Mouse (Mus musculus): ENCODE measurements around the gene Treh. TPM values are rescaled to one million over a fixed set of nuclear protein-coding genes. Genes with fewer than 3 reads are reported as not detected.
"Not testable (repeated sequence)": the region's sequence is repeated elsewhere in the genome, so short reads cannot be mapped to it uniquely, and the experiment has no call there.

The Treh gene
- total RNA-seq (2014; rRNA removed), result not detected in 2 replicates
- polyA plus RNA-seq (2015; fragmentation: Nextera tagmentation; extraction: Ambion mirVana), result not detected in 2 replicates

DNA sequence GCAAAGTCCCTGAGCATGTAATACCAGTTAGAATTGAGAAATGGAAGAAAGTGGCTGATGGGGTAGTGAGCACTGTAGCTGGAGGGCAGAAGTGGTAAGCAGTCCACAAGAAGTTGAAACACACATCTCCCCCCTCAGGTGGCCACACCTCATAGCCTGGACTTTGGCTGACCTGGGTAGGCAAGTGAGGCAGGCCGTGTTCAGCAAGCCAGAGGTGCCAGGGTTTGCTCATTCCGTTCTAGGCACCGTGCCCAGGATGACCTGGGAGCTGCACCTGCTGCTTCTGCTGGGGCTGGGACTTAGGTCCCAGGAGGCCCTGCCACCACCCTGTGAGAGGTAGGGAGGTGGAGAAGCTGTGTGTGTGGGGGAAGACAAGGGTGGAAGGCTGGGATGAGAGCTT lies at the start of gene Treh:
TSS of gene Treh (plus strand) at position 229 of the 400 bp plus-strand sequence.
- Histone ChIP-seq H3K4me1 (ENCODE audit: insufficient read depth, low read length) (no peaks in the 10 kb centered on the region), H3K4me3 (ENCODE audit: low read depth, low read length) (no peak within 1 kb of the TSS), H3K4me2 (ENCODE audit: low read depth, low read length, poor library complexity, severe bottlenecking) (no peak within 1 kb of the TSS), H3K27ac (ENCODE audit: low read depth, low read length) (no peak within 1 kb of the TSS), H3K9me3 (ENCODE audit: low read length) (no peaks in the 10 kb centered on the region), H3K27me3 (ENCODE audit: insufficient read depth, low read length) (no peaks in the 10 kb centered on the region), H3K9ac (replicated peaks; ENCODE audit: low read length, poor library complexity, severe bottlenecking) (no peak within 1 kb of the TSS), H3K36me3 (ENCODE audit: insufficient read depth, low read length) (no peaks in the 10 kb centered on the region)
- WGBS, result 86% methylated on average over 3 of the region's 3 CpGs
- DNase-seq (ENCODE audit: low spot score) (no peak), ATAC-seq (ENCODE audit: low FRiP score) (no peak)
- no peak for TF ChIP-seq CTCF (IDR thresholded peaks at IDR 0.05)

DNA sequence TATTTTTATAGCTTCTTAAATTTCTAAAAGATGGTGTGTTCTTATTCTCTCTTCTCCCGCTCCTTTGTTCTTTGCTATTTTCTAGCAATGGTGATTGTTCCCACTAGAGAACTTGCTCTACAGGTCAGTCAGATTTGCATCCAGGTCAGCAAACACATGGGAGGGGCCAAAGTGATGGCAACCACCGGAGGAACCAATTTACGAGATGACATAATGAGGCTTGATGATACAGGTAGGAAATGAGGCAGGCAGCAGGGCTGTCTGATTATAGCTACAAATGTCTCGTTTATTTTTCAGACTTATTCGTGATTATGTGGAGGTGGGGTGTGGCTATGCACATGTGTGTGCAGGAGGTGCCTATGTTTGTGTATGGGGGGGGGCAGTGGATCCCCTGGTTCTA lies 48.6 kb upstream of the Treh start:
- 86% methylated on average over 5 of the region's 5 CpGs for WGBS
- H3K27me3 ChIP-seq (ENCODE audit: insufficient read depth, low read length), result no peaks in the 10 kb centered on the region
- H3K9me3 ChIP-seq (ENCODE audit: low read length), result no peaks in the 10 kb centered on the region
- DNase-seq (ENCODE audit: low spot score) (no peak), ATAC-seq (ENCODE audit: low FRiP score) (no peak)
- H3K9ac ChIP-seq (replicated peaks; ENCODE audit: low read length, poor library complexity, severe bottlenecking), result no peak overlapping the region
- H3K27ac ChIP-seq (ENCODE audit: low read depth, low read length), result no peak overlapping the region
- TF ChIP-seq CTCF (IDR thresholded peaks at IDR 0.05), result no peak
- H3K4me1 ChIP-seq (ENCODE audit: insufficient read depth, low read length), result no peaks in the 10 kb centered on the region
- no peak overlapping the region for H3K4me3 ChIP-seq (ENCODE audit: low read depth, low read length)
- H3K4me2 ChIP-seq (ENCODE audit: low read depth, low read length, poor library complexity, severe bottlenecking), result no peak overlapping the region
- peaks cover 32% of the 10 kb centered on the region for H3K36me3 ChIP-seq (ENCODE audit: insufficient read depth, low read length)

DNA sequence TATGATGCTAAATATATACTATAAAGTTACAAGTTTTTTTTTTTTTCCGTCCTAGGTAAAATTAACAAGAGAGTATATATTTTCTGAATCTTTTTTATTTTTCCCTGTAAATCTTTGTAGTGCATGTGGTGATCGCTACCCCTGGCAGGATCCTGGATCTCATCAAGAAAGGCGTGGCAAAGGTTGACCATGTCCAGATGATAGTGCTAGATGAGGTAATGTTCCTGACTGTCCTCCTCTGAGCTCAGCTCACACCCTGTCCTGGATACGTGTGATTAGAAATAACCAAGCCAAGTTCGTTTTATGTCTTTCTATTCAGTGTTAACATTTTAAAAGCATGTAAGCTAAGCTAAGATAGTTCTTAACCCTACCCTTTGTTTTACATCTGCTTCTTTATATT lies 46.8 kb upstream of the Treh start:
- Histone ChIP-seq H3K27me3 (ENCODE audit: insufficient read depth, low read length) (no peaks in the 10 kb centered on the region), H3K4me1 (ENCODE audit: insufficient read depth, low read length) (no peaks in the 10 kb centered on the region), H3K4me2 (ENCODE audit: low read depth, low read length, poor library complexity, severe bottlenecking) (no peak overlapping the region), H3K4me3 (ENCODE audit: low read depth, low read length) (no peak overlapping the region), H3K9me3 (ENCODE audit: low read length) (no peaks in the 10 kb centered on the region), H3K9ac (replicated peaks; ENCODE audit: low read length, poor library complexity, severe bottlenecking) (no peak overlapping the region), H3K36me3 (ENCODE audit: insufficient read depth, low read length) (peaks cover 41% of the 10 kb centered on the region), H3K27ac (ENCODE audit: low read depth, low read length) (no peak overlapping the region)
- DNase-seq (ENCODE audit: low spot score) (no peak), ATAC-seq (ENCODE audit: low FRiP score) (no peak)
- TF ChIP-seq CTCF (IDR thresholded peaks at IDR 0.05), result no peak
- 91% methylated on average over 5 of the region's 5 CpGs for whole genome bisulfite sequencing

DNA sequence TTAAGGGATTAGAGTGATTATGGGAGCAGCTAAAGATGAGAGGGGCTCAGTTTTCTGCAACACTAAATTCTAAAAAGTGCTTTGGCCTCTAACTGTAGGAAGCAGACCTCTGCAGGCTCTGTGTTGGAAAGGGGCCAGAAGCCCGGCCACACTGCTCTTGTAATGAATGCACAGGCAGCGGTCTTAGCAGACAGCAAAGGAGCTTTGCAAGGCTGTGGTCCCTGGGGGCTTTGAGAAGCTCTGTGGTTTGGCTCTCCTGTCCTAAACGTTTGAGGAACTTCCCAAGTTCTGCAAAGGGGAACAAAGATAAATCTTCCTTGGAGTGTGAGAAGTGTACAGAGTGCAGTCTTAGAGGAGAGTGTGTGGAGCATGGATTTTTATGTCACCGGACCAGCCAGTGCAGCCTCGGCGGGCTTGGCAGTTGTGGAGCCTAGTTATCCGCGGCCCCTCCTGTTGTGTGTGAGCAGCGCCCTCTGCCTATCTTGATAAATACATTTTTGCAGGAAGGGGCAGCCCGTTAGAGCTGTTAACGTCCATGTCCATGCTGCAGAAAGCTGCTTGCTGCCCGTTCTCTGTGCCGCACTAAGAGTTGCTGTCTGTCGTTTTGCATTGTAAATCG lies 35.4 kb upstream of the Treh start:
- Histone ChIP-seq H3K4me2 (ENCODE audit: low read depth, low read length, poor library complexity, severe bottlenecking) (no peak overlapping the region), H3K27me3 (ENCODE audit: insufficient read depth, low read length) (no peaks in the 10 kb centered on the region), H3K27ac (ENCODE audit: low read depth, low read length) (no peak overlapping the region), H3K36me3 (ENCODE audit: insufficient read depth, low read length) (peaks cover 32% of the 10 kb centered on the region), H3K4me1 (ENCODE audit: insufficient read depth, low read length) (no peaks in the 10 kb centered on the region), H3K9ac (replicated peaks; ENCODE audit: low read length, poor library complexity, severe bottlenecking) (no peak overlapping the region), H3K4me3 (ENCODE audit: low read depth, low read length) (no peak overlapping the region), H3K9me3 (ENCODE audit: low read length) (no peaks in the 10 kb centered on the region)
- ATAC-seq (ENCODE audit: low FRiP score) (no peak), DNase-seq (ENCODE audit: low spot score) (peak; percentile 75)
- 51% methylated on average over 15 of the region's 15 CpGs for WGBS
- peak; percentile 36 for TF ChIP-seq CTCF (IDR thresholded peaks at IDR 0.05)

DNA sequence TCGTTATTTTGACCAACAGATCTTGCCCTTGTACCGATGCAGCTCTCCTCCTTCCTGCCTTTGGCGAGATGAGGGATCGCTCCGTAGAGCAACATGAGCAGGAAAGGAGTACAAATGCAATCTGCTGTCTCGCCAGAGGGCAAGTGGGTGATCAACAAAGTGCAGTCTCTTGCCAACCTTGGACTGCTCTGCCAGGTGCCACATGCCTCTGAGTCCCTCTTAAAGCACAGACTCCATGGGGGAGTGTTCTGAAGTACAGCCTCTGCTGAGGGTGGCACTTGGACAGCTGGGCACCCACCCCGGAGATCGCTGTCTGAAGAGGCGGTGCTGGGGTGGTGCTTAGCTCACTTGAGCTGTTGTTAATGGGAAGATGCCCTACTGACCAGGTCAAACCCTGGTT lies 34.3 kb upstream of the Treh start:
- ATAC-seq (ENCODE audit: low FRiP score); DNase-seq (ENCODE audit: low spot score): not testable (repeated sequence)
- peaks cover 23% of the 10 kb centered on the region for H3K36me3 ChIP-seq (ENCODE audit: insufficient read depth, low read length)

DNA sequence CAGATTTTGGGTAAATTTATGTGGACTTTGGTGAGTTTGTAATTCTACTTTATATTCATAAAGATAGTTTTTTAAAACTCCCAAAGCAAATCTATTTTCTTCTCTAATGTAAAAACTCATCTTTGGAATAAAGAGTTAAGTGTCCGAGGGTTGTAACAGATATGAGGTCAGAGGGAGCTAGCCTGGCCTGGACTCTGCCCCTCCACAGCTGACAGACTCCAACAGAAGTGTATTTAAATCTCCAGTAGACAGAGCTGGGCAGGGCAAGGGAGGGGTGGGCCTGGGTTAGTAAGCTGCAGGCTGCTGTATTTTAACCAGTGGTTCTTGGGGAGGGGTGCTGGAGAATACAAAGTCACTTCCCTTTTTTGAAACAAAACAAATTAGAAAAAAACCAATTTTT lies 33.0 kb upstream of the Treh start:
- H3K4me2 ChIP-seq (ENCODE audit: low read depth, low read length, poor library complexity, severe bottlenecking); DNase-seq (ENCODE audit: low spot score); H3K27me3 ChIP-seq (ENCODE audit: insufficient read depth, low read length); ATAC-seq (ENCODE audit: low FRiP score); H3K27ac ChIP-seq (ENCODE audit: low read depth, low read length); H3K9me3 ChIP-seq (ENCODE audit: low read length); H3K4me1 ChIP-seq (ENCODE audit: insufficient read depth, low read length); H3K4me3 ChIP-seq (ENCODE audit: low read depth, low read length); H3K9ac ChIP-seq (replicated peaks; ENCODE audit: low read length, poor library complexity, severe bottlenecking): not testable (repeated sequence)
- H3K36me3 ChIP-seq (ENCODE audit: insufficient read depth, low read length), result peaks cover 13% of the 10 kb centered on the region
- WGBS, result 76% methylated on average over 1 of the region's 1 CpGs

More for the DNA sequence above, 34.3 kb upstream of the Treh start:
- H3K9me3 ChIP-seq (ENCODE audit: low read length); H3K27me3 ChIP-seq (ENCODE audit: insufficient read depth, low read length); H3K27ac ChIP-seq (ENCODE audit: low read depth, low read length); H3K4me1 ChIP-seq (ENCODE audit: insufficient read depth, low read length); H3K4me2 ChIP-seq (ENCODE audit: low read depth, low read length, poor library complexity, severe bottlenecking); H3K4me3 ChIP-seq (ENCODE audit: low read depth, low read length); H3K9ac ChIP-seq (replicated peaks; ENCODE audit: low read length, poor library complexity, severe bottlenecking): not testable (repeated sequence)
- WGBS, result 92% methylated on average over 9 of the region's 9 CpGs
